Mouse (Mus musculus) brain, embryonic 18.5 days (tissue): ENCODE results near the gene Rita1.

Source experiments
- DNase-seq: peaks from one replicate; pipeline ENCODE4 v3.0.0-alpha.2; 2012; ENCODE audit warnings: low read depth, low spot score

Rita1 gene

GRCm38 (mm10) chr5:120612442-120612821, at the start of gene Rita1, which contains the start of gene Ddx54:
Rita1 (minus strand) TSS chr5:120612589.
Ddx54 (plus strand) TSS chr5:120612739.
- no peak for DNase-seq

GRCm38 (mm10) chr5:120660816-120661215, 48.4 kb upstream of the Rita1 start:
- DNase-seq = peak; percentile 69

GRCm38 (mm10) chr5:120656281-120656751, 43.9 kb upstream of the Rita1 start:
- DNase-seq = peak; percentile 57

GRCm38 (mm10) chr5:120653873-120654272, 41.5 kb upstream of the Rita1 start:
- DNase-seq = no peak

GRCm38 (mm10) chr5:120652915-120653701, 40.7 kb upstream of the Rita1 start:
- no peak for DNase-seq

GRCm38 (mm10) chr5:120651230-120651629, 38.8 kb upstream of the Rita1 start:
- no peak for DNase-seq

GRCm38 (mm10) chr5:120649938-120650337, 37.5 kb upstream of the Rita1 start:
- DNase-seq = no peak

GRCm38 (mm10) chr5:120649374-120649933, 37.1 kb upstream of the Rita1 start:
- DNase-seq = no peak

- no peak for DNase-seq
These were observed 36.4 kb upstream of the Rita1 start, which contains the start of gene Rasal1 for GRCm38 (mm10) chr5:120648569-120649373. Rasal1 (plus strand) TSS chr5:120648812.

GRCm38 (mm10) chr5:120647814-120648491, 35.6 kb upstream of the Rita1 start:
- DNase-seq = no peak

GRCm38 (mm10) chr5:120647361-120647760, 35.0 kb upstream of the Rita1 start:
- no peak for DNase-seq

- no peak for DNase-seq
These were observed 33.5 kb upstream of the Rita1 start for GRCm38 (mm10) chr5:120645851-120646250.

GRCm38 (mm10) chr5:120644227-120644626, 31.8 kb upstream of the Rita1 start:
- no peak for DNase-seq

- DNase-seq = no peak
These were observed 31.1 kb upstream of the Rita1 start for GRCm38 (mm10) chr5:120643365-120644085.

- no peak for DNase-seq
These were observed 27.7 kb upstream of the Rita1 start for GRCm38 (mm10) chr5:120640094-120640493.

GRCm38 (mm10) chr5:120635633-120636032, 23.2 kb upstream of the Rita1 start:
- DNase-seq = no peak

- no peak for DNase-seq
These were observed 22.5 kb upstream of the Rita1 start for GRCm38 (mm10) chr5:120634860-120635259.

GRCm38 (mm10) chr5:120634131-120634530, 21.7 kb upstream of the Rita1 start, which contains the start of gene Cfap73:
Cfap73 (minus strand) TSS chr5:120634235.
- no peak for DNase-seq

GRCm38 (mm10) chr5:120631892-120632291, 19.5 kb upstream of the Rita1 start:
- DNase-seq = no peak

- DNase-seq = no peak
These were observed 18.7 kb upstream of the Rita1 start for GRCm38 (mm10) chr5:120631128-120631527.

- no peak for DNase-seq
These were observed 16.2 kb upstream of the Rita1 start for GRCm38 (mm10) chr5:120628624-120629023.
